Mouse (Mus musculus): Measurements from ENCODE around the gene Scgb1b18.
"Not testable (repeated sequence)": the region's sequence is repeated elsewhere in the genome, so short reads cannot be mapped to it uniquely, and the experiment has no call there.

Gene Scgb1b18

DNA sequence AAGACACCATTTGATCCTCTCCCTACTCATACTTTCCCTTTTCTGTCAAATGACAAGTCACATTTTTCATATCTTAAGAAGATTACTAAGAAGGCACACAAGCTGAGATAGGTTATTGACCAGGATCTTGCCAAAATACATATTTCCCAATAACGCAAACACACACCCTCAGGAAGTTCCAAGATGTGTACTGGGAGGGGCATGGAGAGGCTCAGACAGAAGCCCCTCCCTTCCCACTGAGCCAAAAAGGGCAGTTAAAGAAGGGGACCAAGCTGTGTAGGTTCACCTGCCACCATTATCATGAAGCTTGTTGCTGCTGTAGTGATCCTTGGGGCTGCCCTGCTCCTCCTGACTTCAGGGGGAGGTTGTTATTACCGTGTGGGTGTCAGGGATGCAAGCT, at the start of gene Scgb1b18:
Scgb1b18 (plus strand) TSS at position 301 of the 400 bp plus-strand sequence.
- not testable (repeated sequence) for DNase-seq

DNA sequence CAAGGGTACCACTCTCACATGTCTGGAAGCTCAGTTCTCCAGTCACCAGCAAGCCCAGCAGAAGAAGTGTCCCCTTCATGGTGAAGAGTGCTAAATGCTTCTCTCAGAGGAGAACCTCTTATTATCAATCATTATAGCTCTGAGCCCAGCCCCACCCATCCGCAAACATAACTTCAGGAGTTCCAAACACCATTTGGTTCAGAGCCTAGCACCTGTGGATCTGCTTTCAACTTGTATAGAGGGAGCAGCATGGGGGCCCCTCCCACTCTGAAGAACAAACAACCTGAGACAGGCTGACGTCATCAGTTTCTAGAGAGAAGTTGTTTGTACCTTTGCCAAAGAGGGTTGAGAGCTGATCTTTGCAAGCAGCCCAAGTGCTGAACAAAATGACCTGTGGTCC, 11.6 kb upstream of the Scgb1b18 start, which contains the start of gene Scgb2b18:
Scgb2b18 (minus strand) TSS at position 101 of the 400 bp plus-strand sequence.
- DNase-seq = not testable (repeated sequence)

Measured in cerebellum, postnatal 36 days (tissue).